Mouse (Mus musculus) cerebellum, adult 9-11 months (tissue): ENCODE data around the gene B3gnt7.

ENCODE experiments used
- DNase-seq: peaks from one replicate; pipeline ENCODE4 v3.0.0; 2022

Gene B3gnt7

GRCm38 (mm10) chr1:86346851-86347715 lies 44.5 kb downstream of the B3gnt7 start:
- DNase-seq = no peak

- DNase-seq = no peak
These were observed 45.0 kb downstream of the B3gnt7 start for GRCm38 (mm10) chr1:86347716-86348045.

GRCm38 (mm10) chr1:86348083-86348482 lies 45.5 kb downstream of the B3gnt7 start:
- no peak for DNase-seq

DNA sequence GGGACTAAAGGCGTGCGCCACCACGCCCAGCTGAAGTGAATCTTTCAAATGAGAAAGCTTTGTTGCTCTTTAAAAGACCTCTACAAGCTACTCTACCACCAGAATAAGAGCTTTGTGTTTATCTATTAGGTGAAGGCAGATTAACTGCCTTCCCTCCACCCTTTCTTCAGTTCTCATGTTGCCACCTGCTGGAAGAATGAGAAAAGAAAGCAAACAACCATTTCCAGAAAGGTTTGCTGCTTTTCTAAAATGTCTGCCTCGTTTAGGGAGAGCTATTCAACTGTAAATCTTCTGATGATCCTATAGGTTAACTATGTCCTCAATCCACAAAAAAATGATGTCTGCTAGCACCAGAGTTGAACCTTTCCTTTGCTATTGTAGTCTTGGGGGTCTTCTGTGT lies 46.2 kb downstream of the B3gnt7 start:
- DNase-seq = no peak

DNA sequence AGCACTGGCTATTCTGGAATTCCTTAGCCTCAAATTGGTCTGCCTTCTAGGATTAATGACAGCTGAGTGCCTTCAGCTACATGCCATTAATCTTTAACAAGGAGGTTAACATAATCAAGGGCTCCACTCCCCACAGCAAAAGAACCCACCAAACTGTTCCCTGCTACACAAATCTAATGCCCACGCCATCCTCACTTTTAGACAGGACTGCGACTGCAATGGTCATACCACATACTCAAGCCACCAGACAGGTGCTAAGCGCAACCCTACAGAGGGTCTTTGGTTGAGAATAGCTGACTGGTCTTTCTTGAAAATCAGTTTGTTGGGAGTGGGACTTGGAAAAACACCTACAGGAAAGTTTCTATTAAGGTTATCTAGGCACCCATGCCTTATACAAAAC lies 46.6 kb downstream of the B3gnt7 start:
- DNase-seq = no peak

- DNase-seq = no peak
These were observed 47.1 kb downstream of the B3gnt7 start for GRCm38 (mm10) chr1:86349696-86350095.

- DNase-seq = no peak
These were observed 47.9 kb downstream of the B3gnt7 start for GRCm38 (mm10) chr1:86350576-86350975.

GRCm38 (mm10) chr1:86354186-86354585 lies 51.6 kb downstream of the B3gnt7 start:
- no peak for DNase-seq
